Mouse (Mus musculus) hindbrain, postnatal 0 days (tissue): ENCODE data around the gene E030018B13Rik. TPM values are rescaled to one million over a fixed set of nuclear protein-coding genes. Genes with fewer than 3 reads are reported as not detected.

ENCODE experiments used
- ATAC-seq: fragments of 200-750 bp; cut with Nextera tagmentation; 2 replicates; pipeline ENCODE4 v1.8.0; 2017; ENCODE audit warnings: mild to moderate bottlenecking, moderate TSS enrichment, moderate library complexity
- DNase-seq: peaks from one replicate; pipeline ENCODE4 v3.0.0-alpha.2; 2015; ENCODE audit warnings: low spot score
- H3K27ac ChIP-seq: fragments of 300-500 bp; sonication (generic); 2 replicates; pipeline ENCODE4 v1.5.1; 2014; ENCODE audit warnings: mild to moderate bottlenecking
- H3K27me3 ChIP-seq: fragments of 300-500 bp; sonication (generic); 2 replicates; pipeline ENCODE4 v1.6.1; 2014; ENCODE audit warnings: low read length, mixed read lengths; ENCODE audit not compliant: insufficient read depth
- H3K36me3 ChIP-seq: fragments of 300-500 bp; sonication (generic); 2 replicates; pipeline ENCODE4 v1.6.1; 2014; ENCODE audit warnings: low read length, mixed read lengths; ENCODE audit not compliant: insufficient read depth
- H3K4me1 ChIP-seq: fragments of 300-500 bp; sonication (generic); 2 replicates; pipeline ENCODE4 v1.6.1; 2014; ENCODE audit warnings: antibody characterized with exemption, low read length, mixed read lengths; ENCODE audit not compliant: insufficient read depth
- H3K4me2 ChIP-seq: fragments of 300-500 bp; sonication (generic); 2 replicates; pipeline ENCODE4 v1.6.1; 2014; ENCODE audit warnings: low read depth, mild to moderate bottlenecking, low read length, moderate library complexity, mixed read lengths
- H3K4me3 ChIP-seq: fragments of 300-500 bp; sonication (generic); 2 replicates; pipeline ENCODE4 v1.5.1; 2014; ENCODE audit warnings: low read length
- H3K9ac ChIP-seq: fragments of 300-500 bp; sonication (generic); replicated peaks from 2 replicates; pipeline ENCODE4 v1.6.1; 2014; ENCODE audit warnings: mild to moderate bottlenecking, low read length, moderate library complexity, mixed read lengths
- H3K9me3 ChIP-seq: fragments of 300-500 bp; sonication (generic); 2 replicates; pipeline ENCODE4 v1.6.1; 2016; ENCODE audit warnings: low read length, mixed read lengths
- CTCF ChIP-seq: IDR thresholded peaks from 2 replicates; pipeline ENCODE4 v1.5.1; 2016; ENCODE audit warnings: antibody characterized with exemption, control low read depth, low read depth
- WGBS: fragments of 180-500 bp; shearing (Covaris S2); extraction: QIAGEN DNeasy Blood & Tissue Kit; methylation state at CpG from one replicate; pipeline ENCODE4 v1.1.7; 2014; 5-methylcytosine and 5-hydroxymethylcytosine counted together
- polyA plus RNA-seq: library from polyadenylated mRNA; unstranded; fragments of >200 nt; fragmentation: Nextera tagmentation; extraction: Ambion mirVana; gene quantifications from 2 replicates; pipeline ENCODE4 v1.2.1, GENCODE M21; 2015
- total RNA-seq: library from RNA; depleted of rRNA; stranded (reverse); fragments of >200 nt; gene quantifications from 2 replicates; pipeline ENCODE4 v1.2.3, GENCODE M21; 2014

E030018B13Rik gene
- total and polyA plus RNA-seq, 2 experiments from 2014 or later, result not detected

DNA sequence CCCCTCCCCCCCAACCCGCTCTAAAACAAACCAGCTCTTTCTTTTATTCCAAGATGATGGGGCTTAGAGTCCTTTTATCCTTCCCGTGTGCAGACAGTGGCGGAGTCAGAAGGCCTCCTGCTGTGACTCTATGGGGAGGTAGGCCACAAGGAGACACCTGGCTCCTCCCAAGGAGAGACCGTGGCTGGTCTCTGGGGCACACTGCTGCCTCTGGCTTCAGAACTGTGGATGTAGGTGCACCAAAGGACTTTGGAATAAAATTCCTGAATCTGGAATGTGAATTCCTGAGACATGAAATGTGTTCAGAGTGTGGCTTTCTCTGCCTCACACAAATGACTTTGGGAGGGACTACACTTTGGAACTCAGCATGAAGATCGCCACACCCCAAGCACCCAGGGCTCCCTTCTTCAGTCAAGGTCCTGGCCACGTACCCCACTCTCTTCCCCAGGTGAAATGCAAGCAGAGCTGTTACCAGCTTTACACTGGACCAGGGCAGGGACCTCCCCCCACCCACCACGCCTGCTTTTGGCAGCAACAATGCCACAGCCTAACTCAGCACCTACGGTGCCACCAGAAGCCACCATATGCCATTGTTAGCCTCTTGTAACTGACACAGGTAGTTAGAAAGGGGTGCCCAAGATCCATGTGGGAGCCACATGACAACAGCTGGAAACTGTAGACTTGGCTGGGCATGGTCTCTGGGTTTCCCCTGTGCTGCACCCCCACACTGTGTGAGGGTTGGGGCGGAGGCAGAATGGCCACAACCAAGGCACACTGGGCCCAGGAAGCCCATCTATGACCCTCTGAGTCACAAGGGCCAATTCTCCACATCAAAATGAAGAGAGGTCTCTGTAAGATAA is 27.3 kb upstream of the E030018B13Rik start:
- 75% methylated on average over 9 of the region's 9 CpGs for WGBS
- ATAC-seq (no peak), DNase-seq (no peak)
- Histone ChIP-seq H3K4me3 (no peak overlapping the region), H3K9me3 (no peaks in the 10 kb centered on the region), H3K9ac (no peak overlapping the region), H3K27ac (no peak overlapping the region; the same call in 1 of the 2 replicates), H3K27me3 (no peaks in the 10 kb centered on the region), H3K36me3 (0 out of 2 replicates have a peak, but pooled peaks cover 11% of the 10 kb centered on the region), H3K4me2 (no peak overlapping the region), H3K4me1 (peaks cover 4% of the 10 kb centered on the region; the same call in 1 of the 2 replicates)
- no peak for TF ChIP-seq CTCF

DNA sequence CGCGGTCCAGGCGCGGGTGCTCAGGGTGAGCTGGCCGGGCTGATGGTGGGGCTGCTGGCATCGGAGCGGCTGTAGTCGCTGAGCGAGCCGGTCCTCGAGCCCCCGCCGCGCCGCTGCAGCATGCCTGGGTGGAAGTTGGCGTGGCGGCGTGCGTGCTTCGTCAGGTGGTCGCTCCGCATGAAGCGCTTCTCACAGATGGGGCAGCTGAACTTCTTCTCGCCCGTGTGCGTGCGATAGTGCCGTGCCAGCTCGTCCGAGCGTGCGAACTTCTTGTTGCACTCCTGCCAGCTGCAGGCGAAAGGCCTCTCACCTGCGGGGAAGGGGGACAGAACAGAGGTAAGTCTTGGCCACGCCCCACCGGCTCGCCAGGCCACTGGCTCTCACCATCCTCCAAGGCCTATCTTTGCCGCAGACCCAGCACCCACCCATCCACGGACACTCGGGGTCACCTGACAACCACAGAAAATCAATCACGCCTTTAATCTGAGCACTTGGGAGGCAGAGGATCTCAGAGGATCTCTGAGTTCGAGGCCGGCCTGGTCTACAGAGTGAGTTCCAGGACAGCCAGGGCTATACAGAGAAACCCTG is 25.1 kb upstream of the E030018B13Rik start:
- ATAC-seq, result no peak
- Histone ChIP-seq H3K9me3 (no peaks in the 10 kb centered on the region), H3K4me1 (peaks cover 11% of the 10 kb centered on the region), H3K36me3 (0 out of 2 replicates have a peak, but pooled peaks cover 11% of the 10 kb centered on the region), H3K4me2 (no peak overlapping the region), H3K4me3 (no peak overlapping the region), H3K9ac (no peak overlapping the region), H3K27ac (no peak overlapping the region), H3K27me3 (no peaks in the 10 kb centered on the region)
- DNase-seq, result no peak
- WGBS, result 64% methylated on average over 43 of the region's 43 CpGs
- TF ChIP-seq CTCF, result no peak

DNA sequence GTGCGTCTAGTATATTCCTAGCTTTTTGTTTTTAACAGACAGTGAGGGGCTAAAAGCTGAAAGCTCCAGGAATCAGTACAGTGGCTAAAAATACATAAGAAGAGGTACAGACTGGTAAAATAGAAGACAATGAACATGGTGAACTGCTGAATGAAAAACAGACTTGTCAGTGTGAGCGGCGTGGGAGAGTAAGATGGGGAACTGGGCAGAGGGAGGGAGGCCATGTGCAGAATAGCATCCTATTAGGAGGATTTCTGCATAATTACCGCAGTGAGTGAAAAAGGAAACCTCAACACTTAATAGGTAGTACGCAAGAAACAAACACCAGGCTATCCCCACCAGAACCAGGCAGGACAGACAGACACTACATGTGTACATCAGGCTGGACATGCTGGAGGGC is 23.5 kb upstream of the E030018B13Rik start:
- Histone ChIP-seq H3K27me3 (no peaks in the 10 kb centered on the region), H3K4me2 (no peak overlapping the region), H3K9me3 (no peaks in the 10 kb centered on the region), H3K4me3 (no peak overlapping the region), H3K4me1 (peaks cover 19% of the 10 kb centered on the region), H3K36me3 (0 out of 2 replicates have a peak, but pooled peaks cover 11% of the 10 kb centered on the region), H3K27ac (no peak overlapping the region; the same call in 1 of the 2 replicates), H3K9ac (no peak overlapping the region)
- DNase-seq, result no peak
- no peak for ATAC-seq
- WGBS, result 59% methylated on average over 5 of the region's 5 CpGs
- TF ChIP-seq CTCF, result no peak

DNA sequence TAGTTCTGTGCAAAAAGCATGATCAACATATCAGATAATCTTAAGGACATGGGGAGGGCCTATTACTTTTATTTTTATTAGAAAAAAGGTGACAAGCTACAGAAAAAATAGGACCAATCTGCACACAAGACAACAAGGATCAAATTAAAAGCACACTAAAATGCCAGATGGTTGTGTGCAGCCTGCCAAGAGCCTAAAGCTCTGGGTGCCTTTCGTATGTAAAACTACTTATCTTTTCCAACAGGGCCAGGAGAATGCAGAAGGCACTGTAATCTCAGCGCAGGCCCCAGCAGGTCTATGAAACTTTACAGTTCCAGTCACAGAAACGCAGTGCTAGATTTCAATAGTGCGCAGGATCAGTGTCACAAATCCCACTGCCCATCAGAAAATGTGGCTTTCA is 22.9 kb upstream of the E030018B13Rik start:
- H3K27ac ChIP-seq, result no peak overlapping the region; the same call in 1 of the 2 replicates
- no peak for DNase-seq

DNA sequence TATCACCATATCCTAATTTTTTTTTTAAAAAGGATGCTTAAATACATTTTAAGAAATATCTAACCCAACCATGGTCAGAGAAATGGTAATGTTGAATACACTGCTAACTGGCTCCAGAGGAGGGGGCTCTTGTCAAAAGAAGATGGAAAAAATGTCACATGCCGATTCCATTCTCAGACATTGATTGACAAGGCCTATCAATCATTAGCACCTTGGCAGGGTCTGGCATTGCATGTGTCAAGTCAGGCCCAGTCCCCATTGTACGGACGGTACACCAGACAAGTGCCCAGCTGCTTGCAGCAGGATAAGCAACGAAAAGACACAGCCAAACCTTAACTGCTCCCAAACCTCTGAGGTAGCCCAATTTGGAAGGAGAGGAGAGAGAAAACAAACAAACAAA is 22.0 kb upstream of the E030018B13Rik start:
- ATAC-seq (no peak), DNase-seq (no peak)
- Histone ChIP-seq H3K27ac (no peak overlapping the region), H3K4me2 (no peak overlapping the region), H3K9ac (no peak overlapping the region), H3K4me3 (no peak overlapping the region), H3K36me3 (0 out of 2 replicates have a peak, but pooled peaks cover 11% of the 10 kb centered on the region), H3K9me3 (no peaks in the 10 kb centered on the region), H3K27me3 (no peaks in the 10 kb centered on the region), H3K4me1 (peaks cover 19% of the 10 kb centered on the region)
- no peak for TF ChIP-seq CTCF
- 58% methylated on average over 4 of the region's 4 CpGs for WGBS

More for the DNA sequence above, 22.9 kb upstream of the E030018B13Rik start:
- H3K27me3 ChIP-seq, result no peaks in the 10 kb centered on the region
- no peaks in the 10 kb centered on the region for H3K9me3 ChIP-seq
- no peak overlapping the region for H3K9ac ChIP-seq
- 49% methylated on average over 4 of the region's 4 CpGs for WGBS
- ATAC-seq, result no peak
- H3K4me2 ChIP-seq, result no peak overlapping the region
- H3K36me3 ChIP-seq, result 0 out of 2 replicates have a peak, but pooled peaks cover 11% of the 10 kb centered on the region
- no peak for TF ChIP-seq CTCF
- peaks cover 19% of the 10 kb centered on the region for H3K4me1 ChIP-seq
- no peak overlapping the region for H3K4me3 ChIP-seq

DNA sequence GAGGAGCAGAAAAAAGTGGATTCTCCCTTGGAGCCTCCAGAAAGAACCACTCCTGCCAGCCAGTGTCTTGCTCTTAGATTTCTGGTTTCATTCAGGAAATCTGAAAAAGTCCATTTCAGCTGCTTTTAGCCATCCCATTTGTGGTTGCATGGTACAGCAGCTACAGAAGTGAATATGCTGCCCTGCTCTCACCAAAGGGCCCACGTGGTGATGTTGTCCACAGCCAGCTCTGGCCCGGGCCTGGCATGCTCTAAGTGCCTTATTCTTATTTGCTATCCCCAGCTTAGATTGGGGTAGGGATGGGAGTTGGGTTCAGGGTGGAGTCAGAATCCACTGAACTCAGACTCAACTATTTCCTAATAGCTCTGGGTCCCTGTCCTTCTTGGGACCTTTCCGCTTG is 21.4 kb upstream of the E030018B13Rik start:
- no peak overlapping the region for H3K27ac ChIP-seq
- H3K4me1 ChIP-seq, result peaks cover 19% of the 10 kb centered on the region
- 0 out of 2 replicates have a peak, but pooled peaks cover 8% of the 10 kb centered on the region for H3K36me3 ChIP-seq
- DNase-seq, result no peak
- no peak overlapping the region for H3K4me3 ChIP-seq
- no peak overlapping the region for H3K9ac ChIP-seq
- no peak for ATAC-seq
- H3K9me3 ChIP-seq, result no peaks in the 10 kb centered on the region
- 82% methylated on average over 3 of the region's 3 CpGs for WGBS
- TF ChIP-seq CTCF, result no peak
- H3K4me2 ChIP-seq, result no peak overlapping the region
- H3K27me3 ChIP-seq, result no peaks in the 10 kb centered on the region
